Mouse (Mus musculus) layer of hippocampus, adult 8-10 months (tissue): ENCODE data around the gene Gm8206. TPM values are rescaled to one million over a fixed set of nuclear protein-coding genes. Genes with fewer than 3 reads are reported as not detected.
"Not testable (repeated sequence)": the region's sequence is repeated elsewhere in the genome, so short reads cannot be mapped to it uniquely, and the experiment has no call there.

Source experiments
- DNase-seq, 2 experiments: peaks; one replicate each; pipeline ENCODE4 v3.0.0; 2022; ENCODE audit warnings: low spot score in 2 of 2
- total RNA-seq, 4 experiments: library from RNA; stranded (reverse); gene quantifications; 2 replicates each; pipeline ENCODE4 v1.2.4; 2022

Gm8206 gene
- total RNA-seq: 1 to 10 TPM in 1 of 4 experiments, under 1 TPM in 1, not detected in 2; 0.49 to 1.3 TPM

DNA sequence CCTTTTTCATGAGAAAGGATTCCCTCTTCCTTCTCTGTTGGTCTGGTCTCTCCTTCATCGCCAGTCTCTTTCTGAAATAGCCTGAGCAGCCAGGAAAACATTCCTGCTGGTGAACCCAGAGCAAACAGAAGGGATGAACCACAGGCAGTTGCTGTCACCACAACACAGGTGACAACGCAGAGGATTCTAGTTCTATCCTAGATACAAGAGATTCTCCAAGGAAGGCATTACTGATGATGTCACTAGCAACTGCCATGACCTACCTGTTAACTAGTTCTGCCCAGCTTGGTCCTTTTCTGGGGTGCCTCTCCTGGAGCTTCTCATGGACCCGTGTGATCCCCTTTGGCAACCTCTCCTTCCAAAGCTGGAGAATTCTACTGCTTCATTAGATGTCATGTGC, at the start of gene Gm8206:
Gene Gm8206 (minus strand): TSS at position 101 of the 400 bp plus-strand sequence.
- DNase-seq: not testable (repeated sequence)

- not testable (repeated sequence) for DNase-seq
Observed at GRCm38 (mm10) chr14:6125707-6126106, 32.0 kb upstream of the Gm8206 start, which contains the start of gene Gm3476. TSS of gene Gm3476 (minus strand) at chr14:6125807.

- peak; percentile 2 to 25 for DNase-seq
Observed at GRCm38 (mm10) chr14:6108272-6108925, 14.7 kb upstream of the Gm8206 start, which contains the start of gene Gm3468. TSS of gene Gm3468 (minus strand) at chr14:6108665.

DNA sequence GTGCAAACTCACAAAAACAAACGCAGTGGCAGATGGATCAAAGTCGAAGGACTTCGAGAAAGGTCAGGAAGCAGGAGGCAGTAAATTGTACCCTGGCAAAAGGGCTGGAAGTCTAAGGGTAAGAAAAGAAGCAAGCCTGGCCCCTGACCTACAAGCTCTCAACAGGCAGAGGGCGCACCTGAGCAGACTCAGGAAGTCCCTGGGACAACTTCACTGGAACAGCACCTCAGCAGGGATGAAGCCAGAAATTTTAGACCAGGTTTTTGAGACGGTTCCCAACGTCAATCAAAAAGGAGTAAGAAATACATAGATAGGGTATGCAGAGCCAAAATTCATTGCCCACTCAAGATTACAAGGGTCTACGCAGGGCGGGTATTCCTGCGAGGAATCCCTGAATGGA, 13.8 kb upstream of the Gm8206 start:
- not testable (repeated sequence) for DNase-seq

GRCm38 (mm10) chr14:6058167-6058566, 35.6 kb downstream of the Gm8206 start, which contains the start of gene Gm6337:
TSS of gene Gm6337 (minus strand) at chr14:6058267.
- DNase-seq: not testable (repeated sequence)

DNA sequence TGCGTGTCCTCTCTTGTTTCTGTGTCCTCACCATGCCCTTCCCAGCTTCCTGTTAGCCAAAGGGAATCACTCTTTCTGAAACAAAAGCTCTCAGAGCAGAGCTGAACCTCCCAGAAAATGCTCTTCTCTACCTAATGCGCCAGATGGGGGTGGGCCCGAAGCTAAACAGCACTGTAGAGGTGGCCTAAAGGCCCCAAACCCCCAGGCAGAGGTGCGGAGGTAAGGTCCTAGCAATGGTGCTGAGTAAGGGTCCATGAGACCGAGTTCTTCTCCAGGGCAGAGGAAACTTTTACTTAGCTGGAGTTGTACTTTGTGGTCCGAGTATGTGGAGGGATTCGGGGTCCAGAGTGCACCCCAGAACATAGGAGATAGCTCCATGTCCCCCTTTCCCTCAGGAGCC, 106.6 kb downstream of the Gm8206 start:
- peak in 1 of 2 experiments; percentile 12 for DNase-seq

DNA sequence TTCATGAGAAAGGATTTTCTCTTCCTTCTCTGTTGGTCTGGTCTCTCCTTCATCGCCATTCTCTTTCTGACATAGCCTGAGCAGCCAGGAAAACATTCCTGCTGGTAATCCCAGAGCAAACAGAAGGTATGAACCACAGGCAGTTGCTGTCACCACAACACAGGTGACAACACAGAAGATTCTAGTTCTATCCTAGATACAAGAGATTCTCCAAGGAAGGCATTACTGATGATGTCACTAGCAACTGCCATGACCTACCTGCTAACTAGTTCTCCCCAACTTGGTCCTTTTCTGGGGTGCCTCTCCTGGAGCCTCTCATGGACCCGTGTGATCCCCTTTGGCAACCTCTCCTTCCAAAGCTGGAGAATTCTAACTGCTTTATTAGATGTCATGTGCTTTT, 114.7 kb downstream of the Gm8206 start, which contains the start of gene Gm3453:
Gene Gm3453 (minus strand): TSS at position 101 of the 400 bp plus-strand sequence.
- not testable (repeated sequence) for DNase-seq

Other genes starting within 250 kb of the Gm8206 start
- 1 to 10 TPM in 3 of 4 experiments, under 1 TPM in 1; 0.89 to 1.5 (median 1.0) TPM for gene Gm8237, start 213.6 kb downstream of the Gm8206 start, total RNA-seq
- 1 to 10 TPM; 1.0 to 2.1 (median 1.2) TPM for gene Gm3248, start 132.2 kb downstream of the Gm8206 start, total RNA-seq
- gene Gm3453, start 114.8 kb downstream of the Gm8206 start, total RNA-seq: not detected
- not detected for gene Gm6337, start 35.7 kb downstream of the Gm8206 start, total RNA-seq
- gene Gm3468, start 14.7 kb upstream of the Gm8206 start, total RNA-seq: 1 to 10 TPM in 3 of 4 experiments, under 1 TPM in 1; 0.69 to 2.4 (median 1.7) TPM
- gene Gm3476, start 31.9 kb upstream of the Gm8206 start, total RNA-seq: not detected
- 1 to 10 TPM; 1.2 to 2.4 (median 1.7) TPM for gene Gm21560, start 125.3 kb upstream of the Gm8206 start, total RNA-seq
- gene Gm3411, start 193.3 kb upstream of the Gm8206 start, total RNA-seq: 1 to 10 TPM; 2.3 to 4.5 (median 3.3) TPM
- gene Gm21103, start 210.9 kb upstream of the Gm8206 start, total RNA-seq: not detected
- not detected for gene Gm3618, start 249.7 kb upstream of the Gm8206 start, total RNA-seq